Mouse (Mus musculus): ENCODE results near the gene Pparg.

GRCm38 (mm10) chr6:115411477-115411876, 50.7 kb downstream of the Pparg start:
- TF ChIP-seq POLR2A (IDR thresholded peaks at IDR 0.05; ENCODE audit: insufficient read depth, low read depth, low read length), result no peak
- no peak for TF ChIP-seq CTCF (IDR thresholded peaks at IDR 0.05; ENCODE audit: insufficient read depth, low read depth, low read length)
